Mouse (Mus musculus) kidney, postnatal 14 days (tissue): ENCODE results near the gene Asb11.
A peak's percentile ranks its signal among the peaks of the same experiment; 100 is the strongest.

Experiments used
- DNase-seq: peaks from one replicate; pipeline ENCODE4 v3.0.0; 2022; ENCODE audit warnings: mixed read lengths

The Asb11 gene

DNA sequence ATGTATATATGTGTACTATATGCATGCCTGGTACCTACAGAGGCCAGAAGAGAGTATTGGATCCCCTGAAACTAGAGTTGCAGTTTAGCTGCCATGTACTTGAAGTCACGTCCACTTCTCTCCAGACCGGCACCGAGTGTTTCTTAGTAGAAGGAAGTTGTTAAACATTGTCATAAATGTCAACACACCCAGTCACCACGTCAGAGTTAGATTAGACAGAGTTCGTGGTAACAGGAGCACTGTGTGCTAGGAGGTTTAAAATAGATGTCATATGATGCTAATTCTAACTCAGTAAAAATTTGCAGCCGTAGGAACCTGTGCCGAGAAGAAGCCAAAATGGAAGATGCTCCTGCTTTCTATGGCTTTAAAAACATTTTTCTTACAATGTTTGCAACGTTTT, at the start of gene Asb11:
Asb11 (plus strand) TSS at position 286 of the 400 bp plus-strand sequence.
- no peak for DNase-seq

DNA sequence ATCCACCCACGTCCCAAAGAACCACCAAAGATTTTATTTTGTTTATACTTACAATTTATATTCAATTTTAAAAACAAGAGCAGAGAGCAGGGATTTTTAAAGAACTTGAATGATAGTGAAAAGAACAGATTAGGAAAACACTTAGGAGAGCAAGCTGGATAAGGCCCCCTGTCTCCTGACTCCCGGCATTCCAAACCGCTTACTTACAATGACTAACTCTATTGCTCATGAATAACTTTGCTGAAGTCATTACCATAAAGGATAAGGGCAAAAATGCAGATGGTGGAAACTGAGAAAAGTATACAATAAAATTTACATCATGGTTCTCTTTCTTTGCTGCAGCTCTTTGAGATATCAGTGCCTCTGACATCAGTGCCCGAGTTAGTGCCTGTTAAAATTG, 42.7 kb upstream of the Asb11 start:
- DNase-seq: no peak

DNA sequence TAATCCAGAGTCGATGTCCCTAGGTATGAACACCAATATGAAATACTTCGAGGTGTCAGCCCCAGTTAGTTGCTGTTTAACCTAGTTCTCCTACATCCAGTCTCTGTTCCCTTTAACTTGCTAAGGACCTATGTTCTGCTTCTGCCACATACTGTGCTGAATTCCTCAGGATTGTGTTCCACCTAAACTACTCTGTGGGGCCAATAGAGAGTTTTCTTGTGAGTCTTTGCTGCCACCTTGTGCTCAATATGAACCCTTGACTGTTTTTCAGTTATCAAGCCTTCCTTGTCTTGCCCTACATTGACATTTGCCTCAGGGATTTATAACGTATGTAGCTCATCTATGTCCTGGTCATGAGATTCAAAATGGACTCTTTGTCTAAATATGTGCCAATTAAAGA, 38.3 kb upstream of the Asb11 start:
- DNase-seq: peak; percentile 19

DNA sequence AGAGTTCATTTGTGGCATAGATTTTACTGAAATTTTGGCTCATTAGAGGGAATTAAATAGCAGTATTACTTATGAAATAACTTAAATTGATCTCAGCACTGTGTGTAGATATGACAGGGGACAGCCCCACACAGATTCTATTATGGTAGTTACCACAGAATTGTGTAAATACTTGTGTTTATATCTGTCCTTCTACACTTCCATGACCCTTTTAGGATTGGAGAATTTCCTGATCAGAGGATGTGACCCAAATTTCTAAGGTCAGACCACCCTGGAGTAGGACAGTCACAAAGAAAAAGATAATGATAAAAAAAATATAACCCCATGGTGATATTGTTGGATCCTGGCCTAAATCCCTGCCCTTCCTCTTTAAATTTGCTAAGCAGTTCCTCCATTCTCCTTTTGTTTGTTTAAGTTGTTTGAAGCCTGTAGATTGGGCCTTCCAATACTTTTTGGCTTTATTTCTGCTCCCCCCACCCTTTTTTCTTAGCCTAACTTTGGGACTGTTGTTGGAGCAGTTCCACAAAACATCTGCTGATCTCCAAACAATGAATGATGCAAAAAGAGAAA, 31.6 kb upstream of the Asb11 start:
- no peak for DNase-seq

DNA sequence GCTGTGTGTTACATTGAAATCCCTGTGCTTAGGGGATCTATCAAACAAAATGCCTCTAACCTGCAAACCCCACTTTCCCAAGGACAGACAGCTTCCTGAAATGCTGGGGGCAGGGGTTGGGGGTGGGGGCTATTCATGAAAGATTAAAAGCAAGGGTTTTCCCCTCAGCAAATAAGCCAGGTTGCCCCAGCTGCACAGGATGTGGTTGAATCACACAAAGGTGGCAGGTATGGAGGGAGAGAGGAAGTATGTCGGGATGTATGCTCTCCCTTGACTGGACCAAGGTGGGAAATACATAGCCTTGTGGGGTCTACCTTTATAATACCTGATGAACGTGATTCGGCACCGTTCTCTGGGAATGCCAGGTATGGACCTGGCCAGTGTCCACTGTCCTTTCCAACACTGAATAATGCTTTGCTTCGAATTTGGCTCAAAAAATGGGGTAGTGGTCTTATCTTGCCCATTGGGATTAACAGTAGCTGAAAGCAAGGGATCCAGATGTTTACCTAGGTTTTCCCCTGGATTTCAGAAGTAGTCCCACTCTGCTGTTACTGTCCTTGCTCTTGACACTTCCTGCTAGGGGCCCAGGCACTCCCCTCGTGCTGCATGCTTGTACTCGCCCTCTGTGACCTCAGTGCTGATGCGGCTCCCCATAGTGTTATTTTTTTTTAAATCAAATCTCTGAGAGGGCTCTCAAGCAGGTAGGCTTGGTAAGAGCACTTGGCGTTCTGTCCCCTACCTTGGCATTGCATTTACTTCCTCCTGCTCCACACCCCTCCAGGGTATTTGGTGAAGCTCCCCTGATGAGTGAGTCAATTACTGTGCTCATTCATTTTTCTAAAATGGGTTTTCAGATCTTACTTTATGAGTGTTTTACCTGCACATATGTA, 30.4 kb upstream of the Asb11 start:
- DNase-seq: no peak

DNA sequence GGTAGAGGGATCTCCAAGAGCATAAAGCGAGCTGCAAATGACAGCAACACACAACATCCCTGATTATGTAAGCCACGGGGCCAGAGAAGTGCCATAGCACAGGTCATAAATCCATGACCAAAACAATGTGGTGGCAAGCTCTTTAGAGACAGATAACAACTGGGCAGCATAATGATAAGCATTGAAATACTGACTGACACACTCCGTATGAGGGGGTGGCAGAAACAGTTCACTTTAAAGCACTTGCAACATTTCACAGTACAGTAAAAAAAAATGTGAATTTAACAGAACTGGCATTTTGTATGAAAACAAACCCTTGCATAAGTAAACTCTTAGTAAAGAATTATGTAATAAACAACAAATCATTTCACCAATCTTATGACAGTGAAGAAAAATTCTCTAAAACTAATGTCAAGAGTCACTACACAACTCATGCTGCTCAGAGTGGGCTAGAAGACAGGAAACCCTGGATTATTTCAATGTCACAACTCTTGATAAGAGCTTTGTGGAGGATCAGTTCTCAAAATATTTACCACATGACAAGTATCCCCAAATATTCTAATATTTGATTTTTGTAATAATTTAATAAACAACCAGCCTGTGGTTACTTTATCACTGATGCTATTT, 28.4 kb upstream of the Asb11 start:
- DNase-seq: no peak

DNA sequence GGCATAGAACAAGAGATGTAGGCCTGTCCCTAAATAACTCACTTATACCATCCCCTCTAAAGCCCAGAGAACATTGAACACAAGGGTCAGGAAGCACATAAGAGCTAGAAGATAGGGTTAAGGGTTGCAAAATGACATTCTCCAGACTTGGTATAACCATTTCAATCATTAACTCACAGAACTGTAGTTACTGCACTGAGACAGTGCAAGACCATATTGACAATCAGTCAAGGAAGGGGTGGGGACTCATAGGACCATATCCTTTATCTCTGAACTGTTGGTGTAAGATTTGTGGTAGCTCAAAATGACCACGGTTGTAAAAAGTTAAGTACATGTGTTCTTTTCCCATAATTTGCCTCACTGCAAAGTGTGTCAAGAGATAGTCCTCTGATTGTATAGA, 26.2 kb upstream of the Asb11 start:
- DNase-seq: no peak

DNA sequence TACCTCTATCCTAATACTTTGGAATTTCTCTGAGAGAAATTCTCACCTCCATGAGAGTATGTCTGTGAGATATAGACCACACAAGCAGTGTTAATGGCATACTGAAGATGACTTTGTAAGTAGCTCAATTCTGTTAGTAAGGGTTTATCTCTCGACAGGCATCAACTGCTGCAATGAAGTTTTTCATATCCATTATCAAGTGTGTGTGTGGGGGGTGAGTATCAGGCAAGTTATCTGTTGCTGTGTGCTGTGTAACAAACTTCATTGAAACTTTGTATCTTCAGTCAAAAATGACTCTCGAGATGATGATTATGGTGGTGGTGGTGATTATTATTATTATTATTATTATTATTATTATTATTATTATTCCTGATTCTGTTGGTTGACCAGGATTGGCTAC, 20.0 kb upstream of the Asb11 start:
- no peak for DNase-seq

DNA sequence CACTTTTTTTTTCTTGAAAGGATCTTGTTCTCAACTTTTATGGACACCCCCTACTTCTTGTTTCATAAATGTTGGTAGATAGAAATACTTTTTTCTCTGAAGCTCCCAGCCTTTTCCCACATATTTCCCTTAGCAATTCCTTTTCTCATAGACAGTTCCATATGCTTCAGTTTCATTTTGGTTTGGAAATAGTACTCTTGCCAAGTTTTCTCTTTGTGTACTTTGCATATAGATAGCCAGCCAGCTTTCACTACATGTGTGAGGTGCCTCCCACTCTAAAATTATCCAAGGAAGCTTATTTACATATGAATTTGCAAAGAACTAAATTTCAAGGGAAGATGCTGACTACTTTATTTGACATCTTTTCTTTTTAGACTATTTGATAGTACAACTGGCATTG, 18.8 kb upstream of the Asb11 start:
- no peak for DNase-seq

DNA sequence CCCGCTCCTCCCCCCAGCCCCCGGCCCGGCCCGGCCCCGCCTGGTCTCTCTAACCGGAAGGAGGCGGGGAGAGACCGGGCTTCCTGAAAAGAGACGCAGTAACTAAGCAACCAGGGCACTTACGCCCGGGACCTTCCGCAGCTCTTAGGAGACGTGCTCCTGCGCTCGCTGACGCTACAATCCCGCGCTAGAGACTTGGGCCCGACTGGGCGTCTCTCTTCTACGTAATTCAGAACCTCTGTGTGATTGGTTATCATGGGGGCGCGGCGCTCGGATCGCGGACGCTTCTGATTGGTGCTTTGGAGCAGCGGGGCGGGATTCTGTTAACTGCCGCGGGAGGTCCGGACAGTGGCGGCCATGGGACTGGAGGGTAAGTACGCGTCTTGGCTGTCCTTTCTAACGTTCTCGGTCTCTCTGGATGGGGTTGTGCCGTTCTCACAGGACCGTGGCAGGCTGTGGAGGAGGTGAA, 17.3 kb upstream of the Asb11 start, which contains the start of gene Piga:
Piga (plus strand) TSS at position 317 of the 469 bp plus-strand sequence.
- DNase-seq: peak; percentile 95

DNA sequence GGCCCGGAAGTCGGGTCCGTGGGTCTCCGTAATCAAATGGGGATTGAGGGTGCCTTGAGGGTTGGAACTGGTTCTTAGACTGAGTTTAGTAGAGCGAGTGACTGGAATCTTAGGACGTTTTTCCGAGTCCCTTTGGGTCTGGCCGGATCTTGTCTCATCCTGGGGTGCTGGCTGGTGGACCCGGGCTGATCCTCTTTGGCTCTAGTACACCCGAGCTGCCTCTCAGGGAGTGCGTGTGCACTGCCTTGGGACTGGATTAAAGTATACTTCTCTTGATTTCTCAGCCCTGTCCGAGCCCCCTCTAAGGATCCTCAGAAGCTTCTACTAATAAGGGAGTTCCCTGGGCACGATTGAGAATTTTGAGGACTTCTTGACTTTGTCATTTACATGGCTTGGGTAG, 16.8 kb upstream of the Asb11 start:
- no peak for DNase-seq

DNA sequence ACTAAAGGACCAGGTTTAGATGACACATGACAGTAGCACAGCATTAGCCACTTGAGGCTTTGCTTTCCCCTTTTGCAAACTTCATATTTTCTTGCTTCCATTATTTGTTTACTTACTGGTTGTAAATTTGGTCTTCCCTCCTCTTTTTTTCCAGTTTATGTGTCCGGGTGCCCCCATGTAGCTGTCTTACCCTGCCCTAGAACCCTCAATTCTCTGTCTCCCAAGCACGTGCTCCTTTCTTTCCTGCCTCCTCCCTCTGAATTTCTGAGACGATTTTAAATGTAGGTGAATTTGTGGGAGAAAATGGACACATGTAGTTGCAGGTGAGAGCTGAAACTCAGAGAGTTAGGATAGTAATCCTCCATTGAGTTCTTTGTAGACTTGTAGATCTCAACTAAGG, 16.3 kb upstream of the Asb11 start:
- DNase-seq: no peak

DNA sequence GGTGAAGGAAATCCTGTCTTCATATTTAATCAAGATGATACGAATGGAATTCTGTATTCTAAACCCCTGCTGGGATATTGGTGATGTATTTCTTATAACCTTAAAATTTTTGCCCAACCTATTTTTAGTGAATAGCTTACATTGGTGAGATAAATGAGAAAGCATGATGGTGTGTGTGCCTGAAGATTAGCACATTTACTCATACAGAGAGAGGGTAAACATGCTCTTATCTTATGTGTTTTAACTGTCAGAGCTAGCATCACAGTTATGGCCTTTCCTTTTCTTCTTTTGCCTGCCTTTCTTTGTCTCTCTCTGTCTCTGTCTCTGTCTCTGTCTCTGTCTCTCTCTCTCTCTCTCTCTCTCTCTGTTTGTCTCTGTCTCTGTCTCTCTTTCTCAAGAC, 12.0 kb upstream of the Asb11 start:
- DNase-seq: no peak

DNA sequence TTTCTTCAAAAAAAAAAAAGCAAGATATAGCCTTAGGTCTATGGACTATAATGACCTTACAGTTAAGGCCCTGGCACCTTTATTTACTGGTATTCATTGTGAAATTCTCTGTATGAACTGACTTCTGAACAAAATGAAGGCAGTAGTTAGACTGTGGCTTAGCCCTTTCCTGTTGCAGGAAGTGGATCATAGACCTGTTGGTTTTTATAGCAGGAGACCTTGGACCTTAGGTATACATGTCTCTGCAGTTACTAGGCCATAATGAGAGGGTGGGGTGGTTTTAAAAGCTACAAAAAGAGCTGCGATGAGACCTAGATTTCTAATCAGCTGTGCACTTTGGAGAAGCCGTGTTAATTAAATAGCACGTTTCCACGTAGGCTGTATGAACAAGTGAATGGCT, 9.5 kb upstream of the Asb11 start:
- no peak for DNase-seq

DNA sequence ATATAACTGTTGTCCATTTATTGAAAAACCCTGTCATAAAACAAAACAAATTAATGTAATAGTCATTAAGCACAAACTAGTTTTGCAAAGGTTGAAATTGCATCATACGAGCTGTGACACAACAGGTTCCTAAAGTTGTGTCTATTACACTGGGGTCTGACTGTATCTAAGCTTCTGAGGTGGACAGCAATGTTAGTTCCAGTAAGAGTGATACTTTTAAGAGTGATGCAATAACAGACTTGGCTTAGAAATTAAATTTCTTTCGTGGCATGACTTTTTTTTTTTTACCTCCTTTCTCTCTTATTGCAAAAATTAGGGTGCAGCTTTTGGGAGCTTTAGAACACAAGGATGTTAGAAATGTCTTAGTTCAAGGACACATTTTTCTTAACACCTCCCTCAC, 8.6 kb upstream of the Asb11 start:
- no peak for DNase-seq

DNA sequence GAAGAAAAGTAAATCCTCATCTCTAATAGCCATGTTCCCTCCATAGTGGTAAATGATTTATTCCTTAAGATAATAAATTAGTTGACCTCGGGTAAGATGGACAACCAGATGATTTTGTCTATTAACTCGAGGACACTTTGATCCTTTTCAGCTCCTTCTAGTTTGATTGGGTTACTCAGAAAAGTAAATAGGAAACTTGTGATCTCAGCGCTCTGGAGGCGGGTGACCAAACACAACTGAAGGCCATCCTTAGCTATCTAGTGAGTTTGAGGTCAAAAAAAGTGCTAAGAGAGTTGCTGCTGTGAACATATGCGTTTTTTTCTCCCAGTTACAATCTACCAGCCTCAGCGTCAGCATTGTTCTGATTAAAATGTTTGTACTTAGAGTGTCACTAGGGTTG, 6.2 kb upstream of the Asb11 start:
- DNase-seq: no peak

DNA sequence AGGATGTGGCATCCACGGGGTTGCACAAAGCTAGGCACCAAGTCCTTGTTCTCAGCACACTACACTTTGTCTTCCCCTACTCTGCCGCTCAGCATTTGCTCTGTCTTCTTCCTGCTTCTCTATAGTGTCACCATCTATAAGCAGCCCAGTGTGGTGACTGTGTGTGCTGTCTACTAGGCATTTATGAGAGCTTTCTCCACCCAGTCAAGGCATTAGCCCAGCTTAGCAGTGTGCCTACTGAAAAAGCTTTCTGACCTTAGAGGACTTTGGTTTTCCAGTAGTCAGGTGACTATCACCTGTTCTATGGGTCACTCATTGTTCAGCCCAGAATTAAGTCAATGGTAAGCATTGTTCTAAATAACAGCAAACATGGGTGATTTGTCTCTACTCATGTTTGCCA, 5.7 kb upstream of the Asb11 start:
- DNase-seq: no peak

DNA sequence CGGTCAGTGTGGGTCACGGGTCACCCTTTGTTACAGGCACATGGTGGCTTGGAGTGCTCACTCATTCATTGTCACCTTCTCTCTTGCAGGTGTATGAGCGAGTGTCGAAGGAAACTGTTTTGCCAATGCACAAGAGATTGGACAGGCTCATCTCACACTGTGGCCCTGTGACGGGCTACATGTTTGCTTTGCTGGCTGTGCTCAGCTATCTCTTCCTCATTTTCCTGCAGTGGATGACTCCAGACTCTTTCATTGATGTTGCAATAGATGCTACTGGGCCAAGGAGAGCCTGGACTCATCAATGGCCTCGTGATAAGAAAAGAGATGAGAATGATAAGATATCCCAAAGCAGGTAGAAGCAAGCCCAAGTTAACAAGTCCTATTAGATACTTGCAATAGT, 5.3 kb upstream of the Asb11 start:
- no peak for DNase-seq

DNA sequence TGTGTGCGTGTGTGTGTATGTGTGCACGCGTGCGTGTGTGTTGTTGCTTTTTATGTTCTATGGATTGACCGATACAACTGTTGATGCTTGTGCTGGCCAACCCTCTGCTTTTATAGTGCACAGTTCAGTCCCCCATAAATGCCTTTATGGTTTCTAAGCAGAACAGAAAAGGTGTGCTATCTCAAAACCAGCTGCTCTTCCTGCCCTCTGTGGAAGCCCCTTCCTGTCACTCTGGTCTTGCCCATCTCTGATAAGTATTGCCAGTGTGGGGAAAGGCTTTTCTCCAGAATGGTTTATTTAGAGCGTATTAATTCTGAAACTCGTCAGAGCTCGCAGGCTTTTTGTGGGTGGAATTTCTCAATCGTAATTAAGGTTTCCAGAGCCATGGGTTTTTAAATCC, 4.1 kb upstream of the Asb11 start:
- no peak for DNase-seq

DNA sequence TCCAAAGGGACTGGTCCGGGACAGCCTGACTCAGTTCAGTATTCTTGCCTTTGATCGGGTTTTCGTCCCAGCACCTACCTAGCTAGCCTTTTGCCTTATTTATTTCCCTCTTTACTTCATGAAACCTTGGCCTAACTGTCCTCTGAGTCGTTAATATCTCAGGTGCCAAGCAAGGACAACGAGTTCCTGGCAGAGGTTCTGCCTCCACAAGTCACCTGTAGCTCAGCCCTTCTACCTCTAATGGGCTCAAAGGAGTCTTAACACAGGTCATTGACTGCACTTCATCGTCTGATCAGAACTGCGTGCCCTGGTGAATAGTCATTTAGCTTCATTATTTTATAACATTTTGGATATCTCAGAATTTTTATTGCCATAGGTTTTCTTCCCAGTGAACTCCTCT, 2.7 kb downstream of the Asb11 start:
- no peak for DNase-seq

DNA sequence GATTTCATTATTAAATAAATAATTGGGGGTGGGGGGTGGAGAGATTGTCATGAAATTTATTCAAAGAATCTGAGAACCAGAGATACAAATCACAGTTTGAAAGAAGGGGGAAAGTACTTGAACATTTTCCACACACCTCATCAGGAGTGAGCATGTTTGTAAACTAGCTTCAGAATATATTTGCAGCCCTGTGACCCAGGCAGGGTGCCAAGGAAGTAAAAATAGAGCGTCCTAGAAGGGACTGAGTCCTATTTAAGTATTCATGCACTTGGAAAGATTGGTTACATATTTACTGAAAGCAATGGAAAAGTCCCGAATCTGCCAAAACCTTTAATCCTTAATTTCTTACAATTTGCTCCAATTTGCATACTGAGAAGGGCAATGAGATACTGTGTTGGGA, 3.3 kb downstream of the Asb11 start:
- DNase-seq: peak; percentile 82

DNA sequence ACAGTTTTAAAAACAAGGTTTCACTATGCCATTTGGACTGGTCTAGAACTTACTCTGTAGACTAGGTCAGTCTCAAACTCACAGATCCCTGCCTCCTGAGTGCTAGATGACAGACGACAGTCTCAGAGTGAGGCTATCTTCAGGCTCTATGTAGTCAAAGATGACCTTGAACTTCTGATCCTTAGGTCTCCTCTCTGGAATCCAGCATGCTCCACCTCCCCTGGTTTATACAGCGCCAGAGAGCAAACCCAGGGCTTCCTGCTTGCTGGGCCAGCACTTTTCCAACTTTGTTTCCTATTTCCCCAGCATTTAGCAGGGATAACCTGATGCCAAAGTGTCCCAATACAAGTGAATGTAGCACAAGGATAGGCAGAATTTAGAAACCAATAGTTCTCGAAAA, 3.9 kb downstream of the Asb11 start:
- DNase-seq: no peak

DNA sequence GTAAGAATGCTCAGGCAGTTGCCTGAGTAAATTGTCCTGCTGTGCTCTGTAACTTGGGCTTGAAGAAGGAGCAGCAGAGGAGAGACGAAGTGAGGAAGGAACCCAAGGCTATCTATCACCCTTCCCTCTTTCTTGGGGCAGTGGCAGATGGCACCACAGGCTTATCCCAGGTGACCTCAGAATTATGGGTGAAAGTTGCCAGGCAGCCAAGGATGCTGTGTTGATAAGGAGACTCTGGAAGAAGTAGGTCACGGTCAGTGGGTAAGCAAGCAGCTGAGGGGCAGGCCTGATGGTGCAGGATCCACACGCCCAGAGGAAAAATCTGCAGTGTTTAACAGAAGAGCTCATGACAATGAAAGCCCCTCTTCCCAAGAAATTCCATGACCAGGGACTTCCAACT, 4.5 kb downstream of the Asb11 start:
- no peak for DNase-seq

DNA sequence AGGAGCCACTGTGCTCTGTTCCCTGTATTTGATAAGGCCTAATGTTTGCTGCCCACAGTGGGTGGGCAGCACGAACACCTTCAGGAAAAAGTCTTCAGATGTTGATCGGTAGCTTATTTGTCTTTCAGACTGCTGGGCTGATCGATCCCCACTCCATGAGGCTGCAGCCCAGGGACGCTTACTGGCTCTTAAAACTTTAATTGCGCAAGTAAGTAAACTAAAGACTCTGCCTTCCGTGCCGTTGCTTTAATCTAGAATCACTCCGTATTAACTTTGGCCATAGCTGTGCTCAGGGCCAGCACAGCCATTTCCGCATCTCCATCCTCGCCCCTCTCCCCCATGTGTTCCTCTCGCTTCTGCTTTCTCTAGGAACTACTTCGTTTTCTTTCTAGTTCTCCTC, 8.8 kb downstream of the Asb11 start:
- no peak for DNase-seq
